Mouse (Mus musculus) yolk sac, embryonic 10.5 days (tissue): ENCODE measurements around the gene Grid1.

ENCODE experiments used
- DNase-seq: peaks from one replicate; pipeline ENCODE4 v3.0.0-alpha.2; 2017; ENCODE audit warnings: low spot score

Grid1 gene

DNA sequence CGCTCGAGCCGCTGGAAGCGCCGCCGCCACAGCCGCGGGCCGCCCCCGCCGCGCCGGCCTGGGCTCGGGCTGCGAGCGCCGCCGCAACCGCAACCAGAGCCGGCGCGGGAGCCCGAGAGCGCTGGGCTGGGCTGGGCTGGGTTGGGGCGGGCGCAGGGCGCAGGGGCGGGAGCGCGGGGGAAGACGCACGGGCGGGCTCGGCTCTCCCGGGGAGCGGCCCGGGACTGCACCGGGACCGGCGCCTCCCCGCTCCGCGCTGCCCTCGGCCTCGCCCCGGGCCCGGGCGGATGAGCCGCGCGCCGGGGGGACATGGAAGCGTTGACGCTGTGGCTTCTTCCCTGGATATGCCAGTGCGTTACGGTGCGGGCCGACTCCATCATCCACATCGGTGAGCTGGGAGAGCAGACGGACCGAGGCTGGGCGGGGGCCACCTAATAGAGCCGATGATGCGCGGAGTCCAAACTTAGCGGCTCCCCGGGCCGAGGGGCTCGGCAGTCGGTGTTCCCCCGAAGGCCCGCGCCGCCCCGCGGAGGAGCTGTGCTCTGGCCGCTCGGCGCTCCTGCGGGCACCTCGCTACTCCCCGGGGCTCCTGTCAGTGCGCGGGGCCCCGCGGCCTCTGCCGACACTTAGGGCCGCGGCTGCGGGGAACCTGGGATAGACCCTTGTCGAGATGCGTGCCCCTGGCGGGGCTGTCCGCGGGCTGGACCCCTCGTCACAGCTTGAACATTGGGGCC is at the start of gene Grid1:
Gene Grid1, plus strand, starts transcription at position 190 of the 734 bp plus-strand sequence.
- peak; percentile 42 for DNase-seq

GRCm38 (mm10) chr14:34770467-34770866 is 49.4 kb upstream of the Grid1 start:
- no peak for DNase-seq

- no peak for DNase-seq
Observed at GRCm38 (mm10) chr14:34771601-34772000, 48.3 kb upstream of the Grid1 start.

- no peak for DNase-seq
Observed at GRCm38 (mm10) chr14:34772132-34772531, 47.8 kb upstream of the Grid1 start.

GRCm38 (mm10) chr14:34773681-34774080 is 46.2 kb upstream of the Grid1 start:
- DNase-seq, result peak; percentile 82

GRCm38 (mm10) chr14:34774231-34774630 is 45.7 kb upstream of the Grid1 start:
- peak; percentile 53 for DNase-seq

- no peak for DNase-seq
Observed at GRCm38 (mm10) chr14:34776719-34777385, 43.1 kb upstream of the Grid1 start.

- DNase-seq, result peak; percentile 64
Observed at GRCm38 (mm10) chr14:34777810-34778209, 42.1 kb upstream of the Grid1 start.

GRCm38 (mm10) chr14:34778760-34779159 is 41.1 kb upstream of the Grid1 start:
- no peak for DNase-seq

GRCm38 (mm10) chr14:34793406-34794037 is 26.4 kb upstream of the Grid1 start:
- no peak for DNase-seq

GRCm38 (mm10) chr14:34810763-34811489 is 9.0 kb upstream of the Grid1 start:
- peak; percentile 59 for DNase-seq

DNA sequence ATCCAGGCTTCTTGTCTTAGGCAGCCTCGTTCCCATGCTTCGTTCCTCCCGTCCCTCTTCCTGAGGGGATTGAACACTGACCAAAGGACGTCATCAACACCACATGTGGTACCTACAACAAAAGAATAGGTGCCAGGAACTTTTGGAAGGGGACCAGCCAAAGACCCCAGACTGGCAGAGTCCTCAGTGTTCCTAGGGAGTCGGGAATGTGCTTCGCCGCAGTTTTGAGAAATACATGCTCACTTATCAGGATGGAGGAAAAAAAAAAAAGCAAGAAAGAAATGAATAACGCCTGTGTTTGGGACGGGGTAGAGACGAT is 8.5 kb upstream of the Grid1 start:
- no peak for DNase-seq

- DNase-seq, result peak; percentile 24
Observed at GRCm38 (mm10) chr14:34816301-34816700, 3.6 kb upstream of the Grid1 start.

DNA sequence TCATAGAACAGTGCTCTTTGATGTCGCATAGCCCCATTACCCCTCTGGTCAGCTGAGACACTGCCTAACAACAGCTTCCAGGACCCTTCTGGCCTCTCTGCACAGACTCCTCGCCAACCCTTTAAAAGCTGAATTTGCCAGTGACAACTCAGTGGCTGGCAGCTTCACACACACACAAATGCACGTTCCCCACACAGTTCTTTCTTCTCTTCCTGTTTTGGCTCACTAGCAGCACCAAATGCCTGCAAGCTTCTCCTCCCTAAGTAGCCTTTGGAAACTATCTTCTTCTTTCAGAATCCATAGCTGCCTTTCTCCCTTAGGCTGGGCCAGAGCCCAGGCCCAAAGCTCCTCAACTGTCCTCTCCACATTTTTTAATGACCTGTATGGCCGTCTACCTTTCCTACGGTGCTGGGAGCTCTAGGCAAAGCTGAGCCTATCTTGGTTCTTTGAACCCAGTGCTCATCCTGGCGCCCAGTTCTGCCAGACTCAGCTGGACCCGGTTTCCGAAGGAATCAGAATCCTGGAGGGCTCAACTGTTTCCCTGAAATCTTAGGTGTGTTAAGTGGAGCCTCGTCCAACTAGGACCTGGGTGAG is 1.4 kb upstream of the Grid1 start:
- no peak for DNase-seq

GRCm38 (mm10) chr14:34819121-34819918 is 588 bp upstream of the Grid1 start:
- peak; percentile 61 for DNase-seq

DNA sequence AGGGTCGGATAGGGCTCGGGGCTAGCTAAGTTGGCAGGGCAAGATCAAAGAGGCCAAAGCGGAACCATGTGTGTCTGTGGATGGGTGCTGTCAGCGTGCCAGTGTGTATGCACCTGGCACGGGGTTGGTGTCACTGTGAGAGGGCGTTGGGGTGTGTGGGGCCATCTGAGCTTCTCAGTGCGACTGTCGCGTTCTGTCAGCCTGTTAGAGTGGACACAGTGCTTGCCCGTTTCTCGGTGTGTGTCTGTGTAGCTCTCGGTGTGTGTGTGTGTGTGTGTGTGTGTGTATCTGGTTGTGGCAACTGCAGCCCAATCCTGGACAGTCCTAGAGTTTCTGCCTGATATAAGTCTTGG is 721 bp downstream of the Grid1 start:
- no peak for DNase-seq

- DNase-seq, result no peak
Observed at GRCm38 (mm10) chr14:34821131-34821790, 1.4 kb downstream of the Grid1 start.

DNA sequence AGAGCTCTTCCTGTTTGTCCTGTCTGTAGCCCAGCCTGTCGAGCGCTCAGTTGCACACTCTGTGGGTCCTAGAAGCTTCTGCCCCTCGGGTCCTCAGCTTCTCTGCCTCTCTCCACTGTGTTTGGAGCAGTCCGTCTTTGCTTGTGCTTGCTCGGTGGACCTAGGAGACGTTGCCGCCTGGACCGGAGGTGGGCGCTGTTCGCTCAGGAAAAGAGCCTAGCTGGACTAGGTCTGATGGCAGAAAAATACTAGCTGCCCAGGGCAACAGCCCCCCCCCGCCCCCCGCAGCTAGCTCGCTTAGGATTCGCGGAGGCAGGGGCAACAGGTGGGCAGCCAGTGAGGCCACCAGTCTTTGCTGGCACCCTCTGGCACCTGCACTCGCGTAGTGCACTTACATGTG is 3.2 kb downstream of the Grid1 start:
- DNase-seq, result peak; percentile 9

DNA sequence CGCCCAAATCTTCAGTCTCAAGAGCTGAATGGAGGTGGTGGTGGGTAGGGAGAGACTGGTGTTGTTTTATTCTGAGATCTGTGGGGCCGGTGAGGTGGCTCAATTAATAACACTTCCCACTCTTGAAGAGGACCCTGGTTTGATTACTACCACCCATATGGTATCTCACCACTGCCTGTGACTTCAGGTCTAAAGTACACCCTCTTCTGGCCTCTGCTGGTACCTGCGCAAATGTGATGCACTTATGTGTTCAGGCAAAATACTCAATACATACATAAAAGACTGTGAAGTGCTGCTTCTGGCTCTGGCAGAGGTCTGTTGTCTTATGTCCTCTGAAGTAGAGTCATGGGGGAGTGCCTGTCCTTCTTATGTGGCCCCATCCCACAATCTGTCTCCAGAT is 4.3 kb downstream of the Grid1 start:
- DNase-seq, result no peak

DNA sequence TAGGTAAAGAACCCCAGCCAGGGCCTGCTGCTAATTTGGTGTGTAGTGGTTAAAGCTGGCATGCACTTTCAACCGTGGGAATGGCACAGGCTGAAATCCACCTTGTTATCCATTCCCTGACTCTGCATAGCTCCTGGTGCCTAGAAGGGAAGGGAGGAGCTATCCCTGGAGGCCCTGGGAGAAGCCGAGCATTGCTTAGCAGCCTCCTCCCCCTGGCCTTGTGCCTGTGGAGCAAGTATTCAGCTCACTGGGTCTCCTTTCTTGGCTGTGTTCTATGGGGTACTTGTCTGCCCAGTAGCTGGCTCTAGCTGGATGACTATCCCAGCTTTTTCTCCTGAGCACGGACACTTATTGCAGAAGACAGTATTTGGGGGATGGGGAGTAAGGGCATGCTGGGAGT is 6.0 kb downstream of the Grid1 start:
- no peak for DNase-seq

DNA sequence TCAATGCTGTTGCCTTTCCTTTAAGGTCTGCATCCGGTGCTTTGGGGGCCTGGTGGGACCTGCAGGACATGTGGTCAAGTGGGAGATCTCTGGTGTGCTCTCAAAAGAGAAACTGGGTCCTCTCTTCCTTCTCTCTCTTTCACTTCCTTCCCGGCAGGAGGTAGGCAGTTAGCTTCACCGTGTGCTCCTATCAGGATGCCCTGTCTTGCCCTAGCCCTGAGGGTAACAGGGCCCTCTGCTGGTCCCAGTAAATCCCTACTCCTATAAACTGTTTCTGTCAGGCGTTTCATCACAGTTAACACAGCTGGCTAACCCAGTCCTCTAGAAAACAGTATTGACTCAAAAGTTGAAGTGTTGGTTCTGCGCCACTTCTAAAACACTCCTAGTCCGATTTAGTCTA is 9.9 kb downstream of the Grid1 start:
- DNase-seq, result no peak
